Mouse (Mus musculus): ENCODE measurements around the gene Aar2. TPM values are rescaled to one million over a fixed set of nuclear protein-coding genes. Genes with fewer than 3 reads are reported as not detected.

Gene Aar2
- polyA plus RNA-seq, 1 experiment from 2014 or later: 32.3 TPM

GRCm38 (mm10) chr2:156524078-156524477 lies 23.3 kb upstream of the Aar2 start:
- Histone ChIP-seq H3K9ac (no peak overlapping the region), H3K4me3 (no peak overlapping the region), H3K27ac (no peak overlapping the region), H3K27me3 (no peaks in the 10 kb centered on the region), H3K4me2 (no peak overlapping the region), H3K36me3 (0 out of 2 replicates have a peak, but pooled peaks cover 2% of the 10 kb centered on the region), H3K4me1 (no peaks in the 10 kb centered on the region), H3K9me3 (no peaks in the 10 kb centered on the region)
- ATAC-seq (ENCODE audit: borderline replicate concordance, extremely low read depth, low FRiP score, low TSS enrichment): no peak
- 30% methylated on average over 3 of the region's 3 CpGs for WGBS

- WGBS: 50% methylated on average over 2 of the region's 2 CpGs
- H3K27me3 ChIP-seq: no peaks in the 10 kb centered on the region
- no peaks in the 10 kb centered on the region for H3K9me3 ChIP-seq
- no peak overlapping the region for H3K9ac ChIP-seq
- H3K27ac ChIP-seq: no peak overlapping the region
- no peaks in the 10 kb centered on the region for H3K4me1 ChIP-seq
- H3K36me3 ChIP-seq: 0 out of 2 replicates have a peak, but pooled peaks cover 2% of the 10 kb centered on the region
- H3K4me3 ChIP-seq: no peak overlapping the region
- no peak overlapping the region for H3K4me2 ChIP-seq
- ATAC-seq (ENCODE audit: borderline replicate concordance, extremely low read depth, low FRiP score, low TSS enrichment): no peak
These were observed 17.7 kb upstream of the Aar2 start for GRCm38 (mm10) chr2:156529726-156530125.

GRCm38 (mm10) chr2:156533160-156533559 lies 14.2 kb upstream of the Aar2 start:
- 31% methylated on average over 2 of the region's 2 CpGs for WGBS
- Histone ChIP-seq H3K4me1 (no peaks in the 10 kb centered on the region), H3K9me3 (no peaks in the 10 kb centered on the region), H3K4me2 (no peak overlapping the region), H3K27ac (no peak overlapping the region), H3K4me3 (no peak overlapping the region), H3K9ac (no peak overlapping the region), H3K27me3 (no peaks in the 10 kb centered on the region), H3K36me3 (no peaks in the 10 kb centered on the region)
- ATAC-seq (ENCODE audit: borderline replicate concordance, extremely low read depth, low FRiP score, low TSS enrichment): no peak

GRCm38 (mm10) chr2:156538817-156539555 lies 8.4 kb upstream of the Aar2 start:
- 73% methylated on average over 7 of the region's 7 CpGs for WGBS
- H3K36me3 ChIP-seq: no peaks in the 10 kb centered on the region
- H3K27ac ChIP-seq: no peak overlapping the region
- no peak overlapping the region for H3K9ac ChIP-seq
- H3K4me3 ChIP-seq: no peak overlapping the region
- H3K4me2 ChIP-seq: no peak overlapping the region
- no peak for ATAC-seq (ENCODE audit: borderline replicate concordance, extremely low read depth, low FRiP score, low TSS enrichment)
- H3K9me3 ChIP-seq: no peaks in the 10 kb centered on the region
- no peaks in the 10 kb centered on the region for H3K27me3 ChIP-seq
- no peaks in the 10 kb centered on the region for H3K4me1 ChIP-seq

GRCm38 (mm10) chr2:156540991-156541390 lies 6.4 kb upstream of the Aar2 start:
- Histone ChIP-seq H3K36me3 (no peaks in the 10 kb centered on the region), H3K4me3 (no peak overlapping the region)

GRCm38 (mm10) chr2:156542410-156542809 lies 5.0 kb upstream of the Aar2 start:
- ATAC-seq (ENCODE audit: borderline replicate concordance, extremely low read depth, low FRiP score, low TSS enrichment): no peak
- Histone ChIP-seq H3K36me3 (no peaks in the 10 kb centered on the region), H3K4me2 (no peak overlapping the region), H3K27ac (no peak overlapping the region), H3K4me1 (peaks cover 4% of the 10 kb centered on the region; the same call in 1 of the 2 replicates), H3K4me3 (no peak overlapping the region), H3K9ac (no peak overlapping the region), H3K27me3 (no peaks in the 10 kb centered on the region), H3K9me3 (no peaks in the 10 kb centered on the region)
- WGBS: 79% methylated on average over 8 of the region's 8 CpGs

More at GRCm38 (mm10) chr2:156540991-156541390, 6.4 kb upstream of the Aar2 start:
- Histone ChIP-seq H3K4me2 (no peak overlapping the region), H3K4me1 (no peaks in the 10 kb centered on the region), H3K9ac (no peak overlapping the region), H3K27ac (no peak overlapping the region), H3K27me3 (no peaks in the 10 kb centered on the region), H3K9me3 (no peaks in the 10 kb centered on the region)
- ATAC-seq (ENCODE audit: borderline replicate concordance, extremely low read depth, low FRiP score, low TSS enrichment): no peak
- WGBS: 82% methylated on average over 7 of the region's 7 CpGs

GRCm38 (mm10) chr2:156543804-156544203 lies 3.6 kb upstream of the Aar2 start:
- 64% methylated on average over 3 of the region's 3 CpGs for WGBS
- no peaks in the 10 kb centered on the region for H3K27me3 ChIP-seq
- ATAC-seq (ENCODE audit: borderline replicate concordance, extremely low read depth, low FRiP score, low TSS enrichment): no peak
- H3K4me3 ChIP-seq: no peak overlapping the region
- H3K9ac ChIP-seq: no peak overlapping the region
- no peak overlapping the region for H3K27ac ChIP-seq
- peaks cover 14% of the 10 kb centered on the region for H3K4me1 ChIP-seq
- no peaks in the 10 kb centered on the region for H3K9me3 ChIP-seq
- no peaks in the 10 kb centered on the region for H3K36me3 ChIP-seq
- no peak overlapping the region for H3K4me2 ChIP-seq

- WGBS: 89% methylated on average over 4 of the region's 4 CpGs
- H3K4me1 ChIP-seq: peaks cover 12% of the 10 kb centered on the region
These were observed 5.0 kb downstream of the Aar2 start for GRCm38 (mm10) chr2:156552421-156552820.

GRCm38 (mm10) chr2:156561808-156562207 lies 14.4 kb downstream of the Aar2 start:
- Histone ChIP-seq H3K4me3 (no peak overlapping the region), H3K4me2 (no peak overlapping the region), H3K36me3 (peaks cover 31% of the 10 kb centered on the region), H3K27me3 (no peaks in the 10 kb centered on the region), H3K4me1 (no peaks in the 10 kb centered on the region), H3K27ac (no peak overlapping the region), H3K9ac (no peak overlapping the region), H3K9me3 (no peaks in the 10 kb centered on the region)
- WGBS: 18% methylated on average over 2 of the region's 2 CpGs
- no peak for ATAC-seq (ENCODE audit: borderline replicate concordance, extremely low read depth, low FRiP score, low TSS enrichment)

More at GRCm38 (mm10) chr2:156552421-156552820, 5.0 kb downstream of the Aar2 start:
- H3K4me3 ChIP-seq: no peak overlapping the region
- no peak for ATAC-seq (ENCODE audit: borderline replicate concordance, extremely low read depth, low FRiP score, low TSS enrichment)
- no peak overlapping the region for H3K27ac ChIP-seq
- peaks cover 57% of the 10 kb centered on the region for H3K36me3 ChIP-seq
- no peak overlapping the region for H3K9ac ChIP-seq
- no peaks in the 10 kb centered on the region for H3K9me3 ChIP-seq
- H3K27me3 ChIP-seq: no peaks in the 10 kb centered on the region
- no peak overlapping the region for H3K4me2 ChIP-seq

GRCm38 (mm10) chr2:156563557-156563956 lies 16.2 kb downstream of the Aar2 start:
- Histone ChIP-seq H3K4me1 (no peaks in the 10 kb centered on the region), H3K9ac (no peak overlapping the region), H3K27ac (no peak overlapping the region), H3K4me3 (no peak overlapping the region), H3K9me3 (no peaks in the 10 kb centered on the region), H3K27me3 (no peaks in the 10 kb centered on the region), H3K4me2 (no peak overlapping the region), H3K36me3 (peaks cover 33% of the 10 kb centered on the region)
- no peak for ATAC-seq (ENCODE audit: borderline replicate concordance, extremely low read depth, low FRiP score, low TSS enrichment)
- WGBS: 83% methylated on average over 5 of the region's 5 CpGs

GRCm38 (mm10) chr2:156566512-156566911 lies 19.1 kb downstream of the Aar2 start:
- Histone ChIP-seq H3K4me2 (no peak overlapping the region), H3K27ac (no peak overlapping the region), H3K9ac (no peak overlapping the region), H3K9me3 (no peaks in the 10 kb centered on the region), H3K4me3 (no peak overlapping the region), H3K36me3 (peaks cover 29% of the 10 kb centered on the region), H3K27me3 (no peaks in the 10 kb centered on the region), H3K4me1 (no peaks in the 10 kb centered on the region)
- ATAC-seq (ENCODE audit: borderline replicate concordance, extremely low read depth, low FRiP score, low TSS enrichment): no peak
- 87% methylated on average over 2 of the region's 2 CpGs for WGBS

- no peaks in the 10 kb centered on the region for H3K4me1 ChIP-seq
- H3K4me2 ChIP-seq: no peak overlapping the region
- H3K27me3 ChIP-seq: no peaks in the 10 kb centered on the region
- no peaks in the 10 kb centered on the region for H3K9me3 ChIP-seq
- no peak for ATAC-seq (ENCODE audit: borderline replicate concordance, extremely low read depth, low FRiP score, low TSS enrichment)
- peaks cover 27% of the 10 kb centered on the region for H3K36me3 ChIP-seq
- no peak overlapping the region for H3K27ac ChIP-seq
- WGBS: 86% methylated on average over 7 of the region's 7 CpGs
- H3K9ac ChIP-seq: no peak overlapping the region
- no peak overlapping the region for H3K4me3 ChIP-seq
These were observed 21.3 kb downstream of the Aar2 start for GRCm38 (mm10) chr2:156568647-156569046.
